Mouse (Mus musculus) mouse embryonic stem cell (cell line): ENCODE data around the gene Ppm1l.

Experiments
- in situ Hi-C, 2 experiments: fragments of 300-500 bp; cut with MboI; formaldehyde crosslinking; loops; 1 replicate in 1 of 2; 3 replicates in 1 of 2; pipeline ENCODE4 v1.14.3; 2019 to 2020; ENCODE audit warnings: low sequenced_read_pairs in 2 of 2, low pct_unique_long_range_greater_than_20kb in 1 of 2, mixed read lengths in 1 of 2; ENCODE audit not compliant: unreplicated experiment in 1 of 2

Ppm1l gene

GRCm38 (mm10) chr3:69597211-69597610 lies 280.6 kb downstream of the Ppm1l start:
- in situ Hi-C loops, result no loop called here

GRCm38 (mm10) chr3:69597816-69598215 lies 281.2 kb downstream of the Ppm1l start:
- in situ Hi-C loops, result no loop called here

- in situ Hi-C loops, result no loop called here
These were observed 281.9 kb downstream of the Ppm1l start, which contains the start of gene B3galnt1 for GRCm38 (mm10) chr3:69598261-69599165. Gene B3galnt1, minus strand, starts transcription at chr3:69598960.

DNA sequence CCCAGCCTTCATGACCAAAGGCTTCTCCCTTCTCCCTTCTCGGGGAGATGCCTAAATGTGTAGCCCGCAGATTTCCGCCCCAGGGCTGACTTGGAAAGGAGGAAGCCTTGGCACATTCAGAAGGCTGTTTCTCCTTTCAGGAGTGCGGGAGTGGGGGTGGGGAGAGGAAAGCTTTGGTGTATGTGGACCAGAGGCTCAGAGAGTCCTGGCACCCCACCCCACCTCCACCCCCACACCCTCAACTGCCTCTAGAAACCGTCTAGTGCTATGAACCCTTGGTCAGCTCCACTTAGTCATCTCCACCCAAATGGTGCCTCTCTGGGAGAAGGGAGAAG lies 282.5 kb downstream of the Ppm1l start:
- in situ Hi-C loops, result no loop called here

DNA sequence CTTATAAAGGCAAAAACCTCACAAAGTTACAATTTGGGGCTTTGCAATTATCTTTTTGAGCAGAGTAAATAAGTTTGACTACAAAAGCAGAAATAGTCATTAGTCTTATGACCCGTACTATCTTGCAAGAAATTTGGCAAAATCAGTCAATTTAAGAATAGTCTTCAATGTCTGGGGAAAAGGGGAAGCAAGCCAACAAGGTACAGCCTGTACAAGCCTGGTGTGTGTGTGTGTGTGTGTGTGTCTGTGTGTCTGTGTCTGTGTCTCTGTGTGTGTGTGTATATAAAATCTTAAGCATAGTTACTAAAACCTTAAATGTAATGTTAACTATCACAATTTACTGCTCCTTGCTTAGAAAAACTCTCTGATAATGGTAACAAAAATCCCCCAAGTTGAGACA lies 290.3 kb downstream of the Ppm1l start:
- in situ Hi-C loops, result no loop called here

DNA sequence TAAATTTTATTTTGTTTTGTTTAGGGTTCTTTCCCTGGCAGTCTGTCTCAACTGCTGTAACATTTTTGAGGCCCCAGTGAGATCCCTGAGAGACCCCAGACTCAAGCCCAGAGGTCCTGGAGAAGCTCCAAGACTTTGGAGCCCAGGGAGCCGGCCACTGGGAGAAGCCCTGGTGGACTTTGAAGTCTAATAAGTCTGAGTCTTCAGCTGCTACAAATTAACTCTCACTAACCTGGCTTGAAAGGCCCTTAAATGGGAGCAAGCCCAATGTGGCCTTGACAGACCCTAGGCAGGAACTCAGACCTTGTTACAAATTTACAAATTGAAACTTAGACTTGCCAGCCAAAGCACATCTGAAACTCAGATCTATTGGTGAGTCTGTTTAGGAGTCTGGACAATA lies 290.8 kb downstream of the Ppm1l start:
- in situ Hi-C loops, result no loop called here

DNA sequence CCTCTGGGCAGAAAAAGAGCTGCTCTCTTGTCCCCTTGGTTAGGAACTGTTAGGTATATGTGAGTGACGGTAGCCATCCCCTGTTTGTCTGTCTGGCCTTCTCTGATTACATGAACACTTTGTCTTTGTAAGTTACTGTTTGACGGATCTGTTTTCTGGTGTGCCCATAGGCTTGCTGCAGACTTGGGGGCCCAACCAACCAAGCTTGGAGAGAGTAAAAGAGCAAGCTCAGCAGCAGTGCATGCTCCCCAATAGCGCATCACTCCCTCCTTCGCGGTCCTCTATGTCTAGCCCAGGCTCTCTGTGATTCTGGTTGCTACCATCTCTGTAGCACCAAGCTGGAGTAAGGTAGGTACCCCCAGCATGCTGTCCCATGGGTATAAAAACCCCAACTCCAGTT lies 291.2 kb downstream of the Ppm1l start:
- in situ Hi-C loops, result no loop called here
